Mouse (Mus musculus) kidney, adult 2 months (tissue): Measurements from ENCODE around the gene Tjp2.

Experiments
- CTCF ChIP-seq: fragments of 200-500 bp; conservative IDR thresholded peaks from 2 replicates; pipeline ENCODE4 v1.5.1; 2011; ENCODE audit warnings: low read depth, mild to moderate bottlenecking, control low read depth, low read length, moderate library complexity, mixed read lengths; ENCODE audit not compliant: insufficient read depth, insufficient read length
- POLR2A ChIP-seq: fragments of 200-500 bp; IDR thresholded peaks from one replicate; pipeline ENCODE4 v1.6.1; 2011; ENCODE audit warnings: low read depth, low read length, control low read depth

GRCm38 (mm10) chr19:24155395-24156066, 69.3 kb downstream of the Tjp2 start:
- no peak for TF ChIP-seq POLR2A
- no peak for TF ChIP-seq CTCF
